Mouse (Mus musculus) myocyte (in vitro differentiated cells): ENCODE measurements around the gene BC003965. TPM values are rescaled to one million over a fixed set of nuclear protein-coding genes. Genes with fewer than 3 reads are reported as not detected.
"Not testable (repeated sequence)": the region's sequence is repeated elsewhere in the genome, so short reads cannot be mapped to it uniquely, and the experiment has no call there.

Experiments
- H3K27me3 ChIP-seq: one replicate; pipeline ENCODE4 v1.6.1; 2011; ENCODE audit not compliant: control insufficient read depth, insufficient read depth, insufficient read length
- H3K36me3 ChIP-seq: one replicate; pipeline ENCODE4 v1.6.1; 2011; ENCODE audit not compliant: control insufficient read depth, insufficient read depth
- H3K4me2 ChIP-seq: one replicate; pipeline ENCODE4 v1.6.1; 2011; ENCODE audit warnings: low read depth, control low read depth
- H3K4me3 ChIP-seq: one replicate; pipeline ENCODE4 v1.5.1; 2011; ENCODE audit warnings: mild to moderate bottlenecking, control low read depth, moderate library complexity
- H3K79me2 ChIP-seq: one replicate; pipeline ENCODE4 v1.6.1; 2011; ENCODE audit not compliant: control insufficient read depth, insufficient read depth
- H3ac ChIP-seq: one replicate; pipeline ENCODE4 v1.6.1; 2011; ENCODE audit not compliant: control insufficient read depth, insufficient read length
- CEBPB ChIP-seq: IDR thresholded peaks from 2 replicates; pipeline ENCODE4 v1.6.1; 2011; ENCODE audit warnings: mild to moderate bottlenecking, moderate library complexity; ENCODE audit not compliant: poor library complexity, insufficient read depth, severe bottlenecking
- E2F4 ChIP-seq: IDR thresholded peaks from one replicate; pipeline ENCODE4 v1.6.1; 2011; ENCODE audit warnings: mild to moderate bottlenecking, control low read depth, moderate library complexity; ENCODE audit not compliant: insufficient read depth
- MAX ChIP-seq: IDR thresholded peaks from one replicate; pipeline ENCODE4 v1.6.1; 2011; ENCODE audit warnings: low read depth, mild to moderate bottlenecking, control low read depth
- MYOD1 ChIP-seq, 3 experiments: IDR thresholded peaks; one replicate each; pipeline ENCODE4 v1.6.1; 2011; ENCODE audit warnings: control low read depth in 2 of 3, low read depth in 2 of 3, mild to moderate bottlenecking in 2 of 3, moderate library complexity in 1 of 3; ENCODE audit not compliant: insufficient read length in 2 of 3, control insufficient read depth in 1 of 3
- MYOG ChIP-seq, 3 experiments: IDR thresholded peaks; one replicate each; pipeline ENCODE4 v1.6.1; 2011; ENCODE audit warnings: control low read depth in 2 of 3, low read depth in 2 of 3, mild to moderate bottlenecking in 2 of 3; ENCODE audit not compliant: insufficient read length in 2 of 3, control insufficient read depth in 1 of 3, insufficient read depth in 1 of 3
- POLR2A ChIP-seq: IDR thresholded peaks from one replicate; pipeline ENCODE4 v1.6.1; 2011; ENCODE audit warnings: low read depth, mild to moderate bottlenecking, control low read depth, moderate library complexity; ENCODE audit not compliant: insufficient read length
- POLR2AphosphoS2 ChIP-seq: IDR thresholded peaks from one replicate; pipeline ENCODE4 v1.6.1; 2011; ENCODE audit warnings: low read depth, control low read depth; ENCODE audit not compliant: insufficient read length
- REST ChIP-seq: IDR thresholded peaks from one replicate; pipeline ENCODE4 v1.6.1; 2011; ENCODE audit warnings: mild to moderate bottlenecking, control low read depth, moderate library complexity; ENCODE audit not compliant: insufficient read depth, insufficient read length
- SRF ChIP-seq: IDR thresholded peaks from one replicate; pipeline ENCODE4 v1.6.1; 2011; ENCODE audit warnings: low read depth; ENCODE audit not compliant: control insufficient read depth, insufficient read length
- TCF12 ChIP-seq: IDR thresholded peaks from one replicate; pipeline ENCODE4 v1.6.1; 2011; ENCODE audit warnings: mild to moderate bottlenecking, control low read depth; ENCODE audit not compliant: poor library complexity, insufficient read depth, severe bottlenecking
- TCF3 ChIP-seq: IDR thresholded peaks from one replicate; pipeline ENCODE4 v1.6.1; 2011; ENCODE audit warnings: low read depth, control low read depth; ENCODE audit not compliant: insufficient read length
- USF1 ChIP-seq: IDR thresholded peaks from one replicate; pipeline ENCODE4 v1.6.1; 2011; ENCODE audit warnings: low read depth, mild to moderate bottlenecking, control low read depth, moderate library complexity
- polyA plus RNA-seq: library from polyadenylated mRNA; unstranded; fragments of >200 nt; fragmentation: generic; extraction: Trizol; gene quantifications from one replicate; pipeline ENCODE4 v1.2.1, GENCODE M21; 2012; ENCODE audit warnings: missing spikeins

BC003965 gene
- polyA plus RNA-seq, 1 experiment: 13.7 TPM

DNA sequence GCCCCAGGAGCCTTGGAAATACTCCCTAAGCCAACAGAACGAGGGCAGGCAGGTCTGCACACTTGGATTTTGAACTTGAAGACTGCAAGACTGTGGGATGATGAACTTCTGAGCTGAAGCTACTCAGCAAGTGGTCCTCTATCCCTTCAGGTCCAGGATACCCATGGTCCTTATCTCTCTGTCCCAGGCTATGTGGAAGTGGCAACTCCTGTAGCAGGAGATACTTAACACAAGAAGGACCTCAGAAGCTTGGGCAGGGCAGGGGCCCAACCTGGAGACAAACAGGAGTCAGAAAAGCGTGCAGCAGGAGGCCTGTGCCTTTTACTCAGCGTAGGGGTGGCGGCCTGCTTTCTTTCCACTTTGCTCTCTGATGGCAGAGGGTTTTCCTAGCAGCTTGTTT, 41.3 kb downstream of the BC003965 start:
- Histone ChIP-seq H3K36me3 (no peaks in the 10 kb centered on the region), H3ac (no peak overlapping the region), H3K79me2 (no peaks in the 10 kb centered on the region), H3K4me3 (no peak overlapping the region), H3K4me2 (no peak overlapping the region), H3K27me3 (no peaks in the 10 kb centered on the region)
- TF ChIP-seq TCF3: no peak
- TF ChIP-seq SRF: no peak
- no peak for TF ChIP-seq TCF12
- TF ChIP-seq POLR2AphosphoS2: no peak
- TF ChIP-seq MAX: no peak
- TF ChIP-seq MYOG (IDR thresholded peaks at IDR 0.05; ENCODE audit: control insufficient read depth in 1 of 3, insufficient read depth in 1 of 3, insufficient read length in 2 of 3, low read depth in 2 of 3): no peak
- TF ChIP-seq REST: no peak
- TF ChIP-seq USF1: no peak
- TF ChIP-seq POLR2A: no peak
- no peak for TF ChIP-seq CEBPB
- TF ChIP-seq E2F4: no peak
- TF ChIP-seq MYOD1 (IDR thresholded peaks at IDR 0.05; ENCODE audit: control insufficient read depth in 1 of 3, insufficient read length in 2 of 3, low read depth in 2 of 3): no peak

DNA sequence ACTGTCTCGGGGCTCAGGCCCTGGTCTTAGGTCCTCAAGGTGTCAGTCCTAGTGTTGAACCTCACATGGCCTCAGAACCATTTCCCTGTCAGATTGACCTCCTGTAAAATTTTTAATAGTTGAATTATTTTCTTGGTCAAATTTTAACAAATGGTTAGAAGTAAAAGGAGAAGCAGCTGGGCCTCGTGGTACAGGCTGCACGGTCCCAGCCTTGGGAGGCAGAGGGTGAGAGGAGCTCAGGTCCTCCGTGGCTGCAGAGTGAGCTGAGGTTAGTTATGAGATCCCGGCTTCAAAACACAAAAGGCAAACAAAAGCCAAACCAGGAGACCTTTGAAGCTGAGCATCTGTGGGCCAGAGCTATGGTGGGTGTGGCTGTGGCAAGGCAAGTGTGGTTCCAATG, 43.6 kb downstream of the BC003965 start:
- H3K4me2 ChIP-seq: no peak overlapping the region

GRCm38 (mm10) chr17:25230014-25230655, 45.8 kb downstream of the BC003965 start:
- H3K4me2 ChIP-seq: not testable (repeated sequence)

More for the DNA sequence above, 43.6 kb downstream of the BC003965 start:
- H3K79me2 ChIP-seq: no peaks in the 10 kb centered on the region
- TF ChIP-seq CEBPB: no peak
- TF ChIP-seq REST: no peak
- TF ChIP-seq TCF12: no peak
- no peak for TF ChIP-seq POLR2AphosphoS2
- no peak for TF ChIP-seq USF1
- no peak for TF ChIP-seq SRF
- TF ChIP-seq E2F4: no peak
- TF ChIP-seq MYOG (IDR thresholded peaks at IDR 0.05; ENCODE audit: control insufficient read depth in 1 of 3, insufficient read depth in 1 of 3, insufficient read length in 2 of 3, low read depth in 2 of 3): no peak
- no peak for TF ChIP-seq POLR2A
- no peak for TF ChIP-seq MYOD1 (IDR thresholded peaks at IDR 0.05; ENCODE audit: control insufficient read depth in 1 of 3, insufficient read length in 2 of 3, low read depth in 2 of 3)
- TF ChIP-seq MAX: no peak
- no peak for TF ChIP-seq TCF3
- no peaks in the 10 kb centered on the region for H3K36me3 ChIP-seq
- no peak overlapping the region for H3ac ChIP-seq
- no peak overlapping the region for H3K4me3 ChIP-seq
- no peaks in the 10 kb centered on the region for H3K27me3 ChIP-seq

GRCm38 (mm10) chr17:25230700-25231099, 46.3 kb downstream of the BC003965 start:
- Histone ChIP-seq H3ac (no peak overlapping the region), H3K27me3 (no peaks in the 10 kb centered on the region), H3K79me2 (no peaks in the 10 kb centered on the region), H3K4me2 (no peak overlapping the region), H3K36me3 (no peaks in the 10 kb centered on the region), H3K4me3 (no peak overlapping the region)
- no peak for TF ChIP-seq MYOG (IDR thresholded peaks at IDR 0.05; ENCODE audit: control insufficient read depth in 1 of 3, insufficient read depth in 1 of 3, insufficient read length in 2 of 3, low read depth in 2 of 3)
- no peak for TF ChIP-seq REST
- TF ChIP-seq TCF3: no peak
- no peak for TF ChIP-seq POLR2A
- TF ChIP-seq E2F4: no peak
- no peak for TF ChIP-seq TCF12
- no peak for TF ChIP-seq CEBPB
- no peak for TF ChIP-seq USF1
- TF ChIP-seq POLR2AphosphoS2: no peak

More at GRCm38 (mm10) chr17:25230014-25230655, 45.8 kb downstream of the BC003965 start:
- not testable (repeated sequence) for H3K79me2 ChIP-seq, H3K4me3 ChIP-seq, H3K27me3 ChIP-seq, H3ac ChIP-seq, H3K36me3 ChIP-seq

DNA sequence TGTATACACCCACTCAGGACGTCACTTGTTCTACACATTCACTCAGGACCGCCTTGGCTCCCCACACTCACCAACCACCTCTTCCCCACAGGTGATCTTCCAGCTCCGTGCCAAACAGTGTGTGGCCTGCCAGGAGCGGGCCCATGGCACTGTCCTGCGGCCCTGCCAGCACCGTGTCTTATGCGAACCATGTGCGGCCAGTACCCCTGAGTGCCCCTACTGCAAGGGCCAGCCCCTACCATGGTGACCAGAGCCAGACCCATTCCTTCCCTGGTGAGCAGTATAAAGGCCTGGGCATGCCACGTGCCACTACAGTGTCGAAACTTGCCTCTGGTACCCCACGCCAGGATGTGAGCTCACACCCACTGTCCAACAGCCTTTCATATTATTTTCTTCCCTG, 47.3 kb downstream of the BC003965 start:
- not testable (repeated sequence) for H3K27me3 ChIP-seq, H3K36me3 ChIP-seq, H3K79me2 ChIP-seq, H3K4me3 ChIP-seq, H3K4me2 ChIP-seq, H3ac ChIP-seq

- no peak overlapping the region for H3K4me3 ChIP-seq
Observed at GRCm38 (mm10) chr17:25235635-25236034, 51.3 kb downstream of the BC003965 start.

More at GRCm38 (mm10) chr17:25235635-25236034, 51.3 kb downstream of the BC003965 start:
- TF ChIP-seq POLR2A (no peak), TCF12 (no peak), E2F4 (no peak), POLR2AphosphoS2 (no peak), MYOD1 (IDR thresholded peaks at IDR 0.05; ENCODE audit: control insufficient read depth in 1 of 3, insufficient read length in 2 of 3, low read depth in 2 of 3) (no peak), MYOG (IDR thresholded peaks at IDR 0.05; ENCODE audit: control insufficient read depth in 1 of 3, insufficient read depth in 1 of 3, insufficient read length in 2 of 3, low read depth in 2 of 3) (no peak), MAX (no peak), USF1 (no peak), REST (no peak), SRF (no peak), TCF3 (no peak), CEBPB (no peak)
- Histone ChIP-seq H3K4me2 (no peak overlapping the region), H3K36me3 (no peaks in the 10 kb centered on the region), H3K79me2 (peaks cover 5% of the 10 kb centered on the region), H3K27me3 (no peaks in the 10 kb centered on the region), H3ac (no peak overlapping the region)
